Mouse (Mus musculus) layer of hippocampus, postnatal 10 days (tissue): ENCODE measurements around the gene Lysmd2. TPM values are rescaled to one million over a fixed set of nuclear protein-coding genes. Genes with fewer than 3 reads are reported as not detected.

Source experiments
- total RNA-seq, 2 experiments: library from RNA; stranded (reverse); gene quantifications; 2 replicates each; pipeline ENCODE4 v1.2.3; 2021

Gene Lysmd2
- total RNA-seq, 2 experiments from 2014 or later = 50.3 to 53.1 TPM

Other genes starting within 250 kb of the Lysmd2 start
- 10 to 100 TPM; 55.7 to 57.8 TPM for gene Mapk6, start 215.7 kb upstream of the Lysmd2 start, total RNA-seq
- gene Leo1, start 184.2 kb upstream of the Lysmd2 start, total RNA-seq = 10 to 100 TPM; 27.9 to 29.7 TPM
- 10 to 100 TPM; 68.7 to 70.2 TPM for gene Tmod3, start 66.1 kb upstream of the Lysmd2 start, total RNA-seq
- gene Tmod2, start 14.4 kb upstream of the Lysmd2 start, total RNA-seq = 100 to 1,000 TPM; 437 to 472 TPM
- 100 to 1,000 TPM; 290 to 304 TPM for gene Scg3, start 58.3 kb downstream of the Lysmd2 start, total RNA-seq
- gene Bmp5, start 149.6 kb downstream of the Lysmd2 start, total RNA-seq = 1 to 10 TPM; 1.7 to 2.0 TPM